Mouse (Mus musculus): ENCODE data around the gene Gm20696. TPM values are rescaled to one million over a fixed set of nuclear protein-coding genes. Genes with fewer than 3 reads are reported as not detected.

Gm20696 gene
- total and polyA plus RNA-seq, 3 experiments: 1.5 to 7.1 TPM; not detected in 1

- no peak for ATAC-seq (ENCODE audit: extremely low read depth, insufficient number of reproducible peaks, low FRiP score, poor library complexity, severe bottlenecking)
- no peaks in the 10 kb centered on the region for H3K27me3 ChIP-seq (ENCODE audit: insufficient read depth, low read length)
These were observed 338.5 kb downstream of the Gm20696 start for GRCm38 (mm10) chr6:99328146-99328545.

GRCm38 (mm10) chr6:99327721-99328120 is 338.9 kb downstream of the Gm20696 start:
- no peak for ATAC-seq (ENCODE audit: extremely low read depth, insufficient number of reproducible peaks, low FRiP score, poor library complexity, severe bottlenecking)
- no peak for DNase-seq (ENCODE audit: low spot score)
- TF ChIP-seq TAL1 (conservative IDR thresholded peaks at IDR 0.05; ENCODE audit: low read depth, low read length) (no peak), CTCF (IDR thresholded peaks at IDR 0.05; ENCODE audit: low read depth, low read length) (no peak), GATA2 (IDR thresholded peaks at IDR 0.05; ENCODE audit: borderline replicate concordance, low read depth, low read length) (no peak), GATA1 (IDR thresholded peaks at IDR 0.05; ENCODE audit: borderline replicate concordance, low read length) (no peak), POLR2AphosphoS5 (IDR thresholded peaks at IDR 0.05; ENCODE audit: insufficient replicate concordance, low read depth, low read length) (no peak)

More at GRCm38 (mm10) chr6:99328146-99328545, 338.5 kb downstream of the Gm20696 start:
- Histone ChIP-seq H3K4me3 (ENCODE audit: low read depth, low read length) (no peak overlapping the region), H3K36me3 (replicated peaks) (peaks cover 2% of the 10 kb centered on the region), H3K9me3 (replicated peaks) (no peaks in the 10 kb centered on the region), H3K4me1 (ENCODE audit: insufficient read depth, low read depth, low read length) (peaks cover 2% of the 10 kb centered on the region; the same call in 1 of the 2 replicates)
- DNase-seq (ENCODE audit: low spot score): no peak
- TF ChIP-seq CTCF (IDR thresholded peaks at IDR 0.05; ENCODE audit: low read depth, low read length) (no peak), TAL1 (conservative IDR thresholded peaks at IDR 0.05; ENCODE audit: low read depth, low read length) (no peak), GATA2 (IDR thresholded peaks at IDR 0.05; ENCODE audit: borderline replicate concordance, low read depth, low read length) (no peak), GATA1 (IDR thresholded peaks at IDR 0.05; ENCODE audit: borderline replicate concordance, low read length) (no peak), POLR2AphosphoS5 (IDR thresholded peaks at IDR 0.05; ENCODE audit: insufficient replicate concordance, low read depth, low read length) (no peak)

GRCm38 (mm10) chr6:99325881-99326280 is 340.7 kb downstream of the Gm20696 start:
- no peaks in the 10 kb centered on the region for H3K27me3 ChIP-seq (ENCODE audit: insufficient read depth, low read length)
- no peaks in the 10 kb centered on the region; the same call in 1 of the 2 replicates for H3K4me1 ChIP-seq (ENCODE audit: insufficient read depth, low read depth, low read length)
- no peak overlapping the region for H3K4me3 ChIP-seq (ENCODE audit: low read depth, low read length)
- H3K36me3 ChIP-seq (replicated peaks): peaks cover 2% of the 10 kb centered on the region
- ATAC-seq (ENCODE audit: extremely low read depth, insufficient number of reproducible peaks, low FRiP score, poor library complexity, severe bottlenecking): no peak
- no peak for DNase-seq (ENCODE audit: low spot score)
- TF ChIP-seq CTCF (IDR thresholded peaks at IDR 0.05; ENCODE audit: low read depth, low read length) (no peak), TAL1 (conservative IDR thresholded peaks at IDR 0.05; ENCODE audit: low read depth, low read length) (no peak), GATA2 (IDR thresholded peaks at IDR 0.05; ENCODE audit: borderline replicate concordance, low read depth, low read length) (no peak), POLR2AphosphoS5 (IDR thresholded peaks at IDR 0.05; ENCODE audit: insufficient replicate concordance, low read depth, low read length) (no peak), GATA1 (IDR thresholded peaks at IDR 0.05; ENCODE audit: borderline replicate concordance, low read length) (no peak)
- no peaks in the 10 kb centered on the region for H3K9me3 ChIP-seq (replicated peaks)

More at GRCm38 (mm10) chr6:99327721-99328120, 338.9 kb downstream of the Gm20696 start:
- Histone ChIP-seq H3K36me3 (replicated peaks) (peaks cover 2% of the 10 kb centered on the region), H3K27me3 (ENCODE audit: insufficient read depth, low read length) (no peaks in the 10 kb centered on the region), H3K9me3 (replicated peaks) (no peaks in the 10 kb centered on the region), H3K4me3 (ENCODE audit: low read depth, low read length) (no peak overlapping the region), H3K4me1 (ENCODE audit: insufficient read depth, low read depth, low read length) (peaks cover 2% of the 10 kb centered on the region; the same call in 1 of the 2 replicates)

- TF ChIP-seq TAL1 (conservative IDR thresholded peaks at IDR 0.05; ENCODE audit: low read depth, low read length): no peak
- no peak for TF ChIP-seq POLR2AphosphoS5 (IDR thresholded peaks at IDR 0.05; ENCODE audit: insufficient replicate concordance, low read depth, low read length)
- no peak for TF ChIP-seq GATA1 (IDR thresholded peaks at IDR 0.05; ENCODE audit: borderline replicate concordance, low read length)
- TF ChIP-seq CTCF (IDR thresholded peaks at IDR 0.05; ENCODE audit: low read depth, low read length): no peak
- no peak for TF ChIP-seq GATA2 (IDR thresholded peaks at IDR 0.05; ENCODE audit: borderline replicate concordance, low read depth, low read length)
- H3K27me3 ChIP-seq (ENCODE audit: insufficient read depth, low read length): no peaks in the 10 kb centered on the region
- no peaks in the 10 kb centered on the region; the same call in 1 of the 2 replicates for H3K4me1 ChIP-seq (ENCODE audit: insufficient read depth, low read depth, low read length)
- no peaks in the 10 kb centered on the region for H3K9me3 ChIP-seq (replicated peaks)
- peaks cover 1% of the 10 kb centered on the region for H3K36me3 ChIP-seq (replicated peaks)
- no peak overlapping the region for H3K4me3 ChIP-seq (ENCODE audit: low read depth, low read length)
- DNase-seq (ENCODE audit: low spot score) (no peak), ATAC-seq (ENCODE audit: extremely low read depth, insufficient number of reproducible peaks, low FRiP score, poor library complexity, severe bottlenecking) (no peak)
These were observed 341.1 kb downstream of the Gm20696 start for GRCm38 (mm10) chr6:99325461-99325860.

- H3K9me3 ChIP-seq (replicated peaks): no peaks in the 10 kb centered on the region
- no peak overlapping the region for H3K4me3 ChIP-seq (ENCODE audit: low read depth, low read length)
- H3K36me3 ChIP-seq (replicated peaks): peaks cover 9% of the 10 kb centered on the region
- ATAC-seq (ENCODE audit: extremely low read depth, insufficient number of reproducible peaks, low FRiP score, poor library complexity, severe bottlenecking) (no peak), DNase-seq (ENCODE audit: low spot score) (no peak)
- TF ChIP-seq CTCF (IDR thresholded peaks at IDR 0.05; ENCODE audit: low read depth, low read length): no peak
- no peak for TF ChIP-seq GATA1 (IDR thresholded peaks at IDR 0.05; ENCODE audit: borderline replicate concordance, low read length)
- TF ChIP-seq POLR2AphosphoS5 (IDR thresholded peaks at IDR 0.05; ENCODE audit: insufficient replicate concordance, low read depth, low read length): no peak
- TF ChIP-seq GATA2 (IDR thresholded peaks at IDR 0.05; ENCODE audit: borderline replicate concordance, low read depth, low read length): no peak
- TF ChIP-seq TAL1 (conservative IDR thresholded peaks at IDR 0.05; ENCODE audit: low read depth, low read length): no peak
- H3K27me3 ChIP-seq (ENCODE audit: insufficient read depth, low read length): no peaks in the 10 kb centered on the region
- no peaks in the 10 kb centered on the region; the same call in 1 of the 2 replicates for H3K4me1 ChIP-seq (ENCODE audit: insufficient read depth, low read depth, low read length)
These were observed 344.3 kb downstream of the Gm20696 start for GRCm38 (mm10) chr6:99322132-99322904.

- DNase-seq (ENCODE audit: low spot score) (no peak), ATAC-seq (ENCODE audit: extremely low read depth, insufficient number of reproducible peaks, low FRiP score, poor library complexity, severe bottlenecking) (no peak)
- peaks cover 9% of the 10 kb centered on the region for H3K36me3 ChIP-seq (replicated peaks)
- H3K9me3 ChIP-seq (replicated peaks): no peaks in the 10 kb centered on the region
- H3K4me1 ChIP-seq (ENCODE audit: insufficient read depth, low read depth, low read length): no peaks in the 10 kb centered on the region; the same call in 1 of the 2 replicates
- H3K27me3 ChIP-seq (ENCODE audit: insufficient read depth, low read length): no peaks in the 10 kb centered on the region
- TF ChIP-seq POLR2AphosphoS5 (IDR thresholded peaks at IDR 0.05; ENCODE audit: insufficient replicate concordance, low read depth, low read length) (no peak), TAL1 (conservative IDR thresholded peaks at IDR 0.05; ENCODE audit: low read depth, low read length) (no peak), GATA1 (IDR thresholded peaks at IDR 0.05; ENCODE audit: borderline replicate concordance, low read length) (no peak)
- H3K4me3 ChIP-seq (ENCODE audit: low read depth, low read length): no peak overlapping the region
These were observed 346.2 kb downstream of the Gm20696 start for GRCm38 (mm10) chr6:99320444-99320843.

All from G1E (cell line).